In the genomic region with DNA sequence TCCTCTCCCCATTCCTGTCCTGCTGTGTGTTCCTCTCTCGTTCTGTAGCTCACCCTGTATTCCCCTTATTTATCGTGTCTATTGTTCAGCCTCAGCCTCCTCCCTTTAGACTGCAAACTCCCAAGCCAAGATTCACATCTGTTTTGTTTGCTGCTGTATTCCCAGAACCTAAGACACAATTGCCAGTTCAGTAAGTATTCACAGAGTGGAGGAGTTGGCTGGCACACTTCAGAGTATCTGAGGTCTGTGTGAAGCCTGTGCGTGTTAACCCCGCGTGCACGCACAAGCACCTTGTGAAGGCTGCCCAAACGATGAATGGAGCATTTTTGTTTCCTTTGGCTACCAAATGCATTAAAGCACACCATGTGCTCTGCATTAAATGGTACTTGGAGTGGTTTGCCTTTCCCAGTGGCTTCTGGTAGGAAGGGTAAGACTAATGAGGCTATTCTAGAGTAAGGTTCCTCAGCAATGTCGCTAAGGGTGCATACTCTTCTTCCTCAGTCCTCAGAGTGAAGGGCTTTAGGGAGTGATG, we compare ENCODE assay signal across 13 mouse cellular contexts. TPM values are rescaled to one million over a fixed set of nuclear protein-coding genes. Genes with fewer than 3 reads are reported as not detected.
DNase-seq lines count a peak whose midpoint lies in the region; ATAC-seq and TF ChIP-seq lines count a peak whose summit lies in the region.
"Had no signal": no experiment of that assay in that cellular context is flagged by ENCODE, and none has a peak within 500 bp of the region (broad histone marks: within the 10 kb centered on the region; RNA-seq: fewer than 3 reads in every experiment).

No protein-coding gene starts in this region.

- WGBS in intestine, embryonic 14.5 days = 66% methylated on average over 8 of the region's 8 CpGs
- WGBS in intestine, postnatal 0 days = 74% methylated on average over 8 of the region's 8 CpGs
- 31% methylated on average over 8 of the region's 8 CpGs for WGBS in forebrain, embryonic 13.5 days
- WGBS in limb, embryonic 10.5 days = 68% methylated on average over 8 of the region's 8 CpGs

- H3K9me3 ChIP-seq in intestine, embryonic 14.5 days (ENCODE audit: control insufficient read depth, low read length) = no peaks in the 10 kb centered on the region
- H3K9me3 ChIP-seq in intestine, postnatal 0 days (ENCODE audit: control insufficient read depth) = no peaks in the 10 kb centered on the region
- no peaks in the 10 kb centered on the region for H3K9me3 ChIP-seq in forebrain, embryonic 13.5 days (replicated peaks)
- H3K9me3 ChIP-seq in limb, embryonic 10.5 days (replicated peaks) = no peaks in the 10 kb centered on the region

- ATAC-seq in intestine, embryonic 14.5 days (replicated peaks; ENCODE audit: low FRiP score, low TSS enrichment, low read depth) = no peak
- no peak for ATAC-seq in intestine, postnatal 0 days
- 0 out of 2 replicates have a peak, but pooled peaks have one; percentile 19 for ATAC-seq in forebrain, embryonic 13.5 days
- ATAC-seq: liver, postnatal 0 days had no signal

- no peaks in the 10 kb centered on the region for H3K27me3 ChIP-seq in intestine, embryonic 14.5 days (replicated peaks; ENCODE audit: control insufficient read depth, insufficient read depth, low read length)
- no peaks in the 10 kb centered on the region for H3K27me3 ChIP-seq in intestine, postnatal 0 days (replicated peaks; ENCODE audit: control insufficient read depth, insufficient read depth, low read length)
- H3K27me3 ChIP-seq in forebrain, embryonic 13.5 days = peaks cover 44% of the 10 kb centered on the region
- peaks cover 7% of the 10 kb centered on the region; the same call in 1 of the 2 replicates for H3K27me3 ChIP-seq in limb, embryonic 10.5 days (ENCODE audit: low read depth, poor library complexity, severe bottlenecking)

- H3K4me3 ChIP-seq in intestine, embryonic 14.5 days (ENCODE audit: low read depth, low read length) = no peak overlapping the region
- no peak overlapping the region for H3K4me3 ChIP-seq in intestine, postnatal 0 days (ENCODE audit: low read depth, low read length)
- H3K4me3 ChIP-seq in forebrain, embryonic 13.5 days = no peak overlapping the region
- H3K4me3 ChIP-seq in limb, embryonic 10.5 days = no peak overlapping the region
- H3K4me3 ChIP-seq: erythroblast, embryonic 14.5 days had no signal

- peak; percentile 52 for DNase-seq in intestine, embryonic 14.5 days (ENCODE audit: low spot score)
- DNase-seq in brain, embryonic 14.5 days (ENCODE audit: low read depth) = peak; percentile 58
- peak; percentile 36 for DNase-seq in limb, embryonic 10.5 days (ENCODE audit: low spot score)
- no peak for DNase-seq in urinary bladder, postnatal 36 days (ENCODE audit: low spot score in 2 of 2)
- DNase-seq in right cerebral cortex, postnatal 36 days (ENCODE audit: low spot score in 2 of 2) = no peak
- no peak for DNase-seq in right cerebral cortex, postnatal 4 days
- DNase-seq: cerebellum, postnatal 36 days; heart, postnatal 4 days; liver, postnatal 0 days; thymus, postnatal 4 days had no signal

- H3K27ac ChIP-seq in intestine, embryonic 14.5 days (ENCODE audit: low read depth) = no peak overlapping the region
- no peak overlapping the region for H3K27ac ChIP-seq in intestine, postnatal 0 days (ENCODE audit: low read depth, low read length)
- H3K27ac ChIP-seq in forebrain, embryonic 13.5 days = peak overlapping the region; percentile 35; the same call in 1 of the 2 replicates
- H3K27ac ChIP-seq in limb, embryonic 10.5 days = peak overlapping the region; percentile 54

- no peak overlapping the region for H3K9ac ChIP-seq in intestine, embryonic 14.5 days (ENCODE audit: low read length)
- no peak overlapping the region for H3K9ac ChIP-seq in intestine, postnatal 0 days (ENCODE audit: low read depth, low read length)
- no peak overlapping the region for H3K9ac ChIP-seq in forebrain, embryonic 13.5 days
- H3K9ac ChIP-seq: liver, postnatal 0 days had no signal

- no peaks in the 10 kb centered on the region for H3K36me3 ChIP-seq in intestine, embryonic 14.5 days (ENCODE audit: control insufficient read depth, insufficient read depth, low read length)
- no peaks in the 10 kb centered on the region for H3K36me3 ChIP-seq in intestine, postnatal 0 days (ENCODE audit: control insufficient read depth, insufficient read depth)
- no peaks in the 10 kb centered on the region for H3K36me3 ChIP-seq in forebrain, embryonic 13.5 days (ENCODE audit: poor library complexity, severe bottlenecking)
- no peaks in the 10 kb centered on the region for H3K36me3 ChIP-seq in limb, embryonic 10.5 days

- no peak overlapping the region for H3K4me2 ChIP-seq in intestine, embryonic 14.5 days (ENCODE audit: low read length)
- no peak overlapping the region for H3K4me2 ChIP-seq in intestine, postnatal 0 days (replicated peaks; ENCODE audit: low read depth)
- peak overlapping the region; percentile 33; the same call in 1 of the 2 replicates for H3K4me2 ChIP-seq in forebrain, embryonic 13.5 days

- peaks cover 10% of the 10 kb centered on the region for H3K4me1 ChIP-seq in intestine, embryonic 14.5 days (replicated peaks; ENCODE audit: control insufficient read depth, insufficient read depth, low read length)
- peaks cover 9% of the 10 kb centered on the region; the same call in 1 of the 2 replicates for H3K4me1 ChIP-seq in intestine, postnatal 0 days (replicated peaks; ENCODE audit: control insufficient read depth, insufficient read depth, low read length)
- peaks cover 33% of the 10 kb centered on the region for H3K4me1 ChIP-seq in forebrain, embryonic 13.5 days
- H3K4me1 ChIP-seq in limb, embryonic 10.5 days = peaks cover 35% of the 10 kb centered on the region

- no peak for TF ChIP-seq POLR2A in brain, embryonic 14.5 days (IDR thresholded peaks at IDR 0.05; ENCODE audit: borderline replicate concordance, extremely low read depth, insufficient read depth, insufficient read length, poor library complexity, severe bottlenecking)

- TF ChIP-seq CTCF in intestine, postnatal 0 days (IDR thresholded peaks at IDR 0.05; ENCODE audit: low read depth) = no peak
- no peak for TF ChIP-seq CTCF in brain, embryonic 14.5 days (IDR thresholded peaks at IDR 0.05; ENCODE audit: borderline replicate concordance, extremely low read depth, insufficient read depth, insufficient read length)

RNA-seq across cellular contexts. Expression of a gene that starts 7.4 kb away (rescaled TPM):
- 9.6 and 9.7 TPM in 2 replicates for polyA plus RNA-seq in intestine, embryonic 14.5 days (2014; fragmentation: Nextera tagmentation; extraction: Ambion mirVana)
- polyA plus RNA-seq in intestine, postnatal 0 days (2015; fragmentation: Nextera tagmentation; extraction: Ambion mirVana) = 10.8 and 11.9 TPM in 2 replicates
- polyA plus RNA-seq in brain, embryonic 14.5 days (2012; rRNA removed) = 0.04 and 0.15 TPM in 2 replicates
- polyA plus RNA-seq in forebrain, embryonic 13.5 days (2015; fragmentation: Nextera tagmentation; extraction: Ambion mirVana) = not detected in 2 replicates
- 0.05 and 0.20 TPM in 2 replicates for polyA plus RNA-seq in limb, embryonic 10.5 days (2016; fragmentation: Nextera tagmentation; extraction: Ambion mirVana)
- polyA plus RNA-seq: erythroblast, embryonic 14.5 days had no signal

Comparison
In these comparisons a context has a peak if more than half of its experiments do, and no peak if none do; other contexts are left out.
1. DNase-seq: peak in intestine, embryonic 14.5 days (single experiment), brain, embryonic 14.5 days (single experiment) and limb, embryonic 10.5 days (single experiment); none in urinary bladder, postnatal 36 days (0 of 2), right cerebral cortex, postnatal 36 days (0 of 2) and right cerebral cortex, postnatal 4 days (single experiment).
2. H3K27ac ChIP-seq: peak in forebrain, embryonic 13.5 days (single experiment) and limb, embryonic 10.5 days (single experiment); none in intestine, embryonic 14.5 days (single experiment) and intestine, postnatal 0 days (single experiment).